ENCODE assay signal across 33 mouse cellular contexts in the genomic region with DNA sequence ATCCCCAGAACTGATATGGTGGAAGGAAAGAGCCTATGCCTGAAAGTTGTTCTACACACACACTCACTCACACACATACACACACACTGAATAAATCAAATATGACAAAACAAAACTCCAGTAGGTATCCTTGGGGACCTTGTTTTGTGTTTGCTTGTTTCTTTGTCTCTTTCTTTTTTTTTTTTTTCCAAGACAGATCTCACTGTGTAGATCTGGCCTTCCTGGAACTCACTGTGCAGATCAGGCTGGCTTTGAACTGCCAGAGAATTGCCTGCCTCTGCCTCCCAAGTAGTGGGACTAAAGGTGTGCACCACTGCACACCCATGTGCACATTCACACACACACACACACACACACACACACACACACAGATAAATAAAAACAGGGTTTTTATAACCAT. TPM values are rescaled to one million over a fixed set of nuclear protein-coding genes. Genes with fewer than 3 reads are reported as not detected.
"Had no signal": no experiment of that assay in that cellular context is flagged by ENCODE, and none has a peak within 500 bp of the region (broad histone marks: within the 10 kb centered on the region; RNA-seq: fewer than 3 reads in every experiment).

No protein-coding gene starts in this region.

- H3K4me2 ChIP-seq: limb, embryonic 12.5 days; limb, embryonic 13.5 days; limb, embryonic 15.5 days; liver, embryonic 11.5 days; liver, embryonic 12.5 days; liver, embryonic 13.5 days; liver, embryonic 15.5 days; lung, embryonic 14.5 days; lung, embryonic 15.5 days; midbrain, embryonic 11.5 days; midbrain, embryonic 12.5 days; midbrain, embryonic 13.5 days; midbrain, embryonic 15.5 days; neural tube, embryonic 12.5 days had no signal

- ATAC-seq: liver, embryonic 12.5 days; liver, postnatal 0 days; lung, postnatal 0 days; midbrain, embryonic 13.5 days; midbrain, embryonic 15.5 days; midbrain, embryonic 16.5 days had no signal

- H3K4me3 ChIP-seq: limb, embryonic 10.5 days; limb, embryonic 12.5 days; limb, embryonic 13.5 days; limb, embryonic 15.5 days; liver, embryonic 12.5 days; liver, embryonic 13.5 days; liver, embryonic 15.5 days; lung, embryonic 15.5 days; megakaryocyte, embryonic 14.5 days; midbrain, embryonic 10.5 days; midbrain, embryonic 12.5 days; midbrain, embryonic 13.5 days; midbrain, embryonic 15.5 days; myocyte; neural tube, embryonic 12.5 days had no signal

- H3K27ac ChIP-seq: limb, embryonic 10.5 days; limb, embryonic 12.5 days; limb, embryonic 13.5 days; limb, embryonic 15.5 days; liver, embryonic 12.5 days; liver, embryonic 13.5 days; liver, embryonic 14.5 days; liver, embryonic 15.5 days; lung, embryonic 15.5 days; macrophage; midbrain, embryonic 10.5 days; midbrain, embryonic 12.5 days; midbrain, embryonic 13.5 days; midbrain, embryonic 15.5 days; neural tube, embryonic 12.5 days had no signal

- H3K4me1 ChIP-seq: limb, embryonic 10.5 days; limb, embryonic 12.5 days; limb, embryonic 13.5 days; liver, embryonic 12.5 days; liver, embryonic 13.5 days; liver, embryonic 15.5 days; lung, embryonic 15.5 days; midbrain, embryonic 12.5 days; midbrain, embryonic 15.5 days; neural tube, embryonic 12.5 days had no signal

- DNase-seq: left cerebral cortex, postnatal 4 days; liver; liver, embryonic 13.5 days; liver, postnatal 0 days; lung, adult 18-20 months; lung, adult 2 months; lung, embryonic 14.5 days; lung, postnatal 10 days; lung, postnatal 14 days; lung, postnatal 36 days; lung, postnatal 4 days; midbrain, embryonic 14.5 days had no signal

- H3K36me3 ChIP-seq: limb, embryonic 10.5 days; limb, embryonic 12.5 days; limb, embryonic 15.5 days; liver, embryonic 12.5 days; liver, embryonic 13.5 days; liver, embryonic 15.5 days; lung, embryonic 15.5 days; midbrain, embryonic 10.5 days; midbrain, embryonic 12.5 days; midbrain, embryonic 13.5 days; midbrain, embryonic 15.5 days; neural tube, embryonic 12.5 days had no signal

- H3K27me3 ChIP-seq: limb, embryonic 12.5 days; limb, embryonic 13.5 days; limb, embryonic 15.5 days; liver, embryonic 12.5 days; liver, embryonic 13.5 days; liver, embryonic 15.5 days; lung, embryonic 15.5 days; midbrain, embryonic 12.5 days; midbrain, embryonic 13.5 days; midbrain, embryonic 15.5 days; neural tube, embryonic 12.5 days had no signal

- H3K9me3 ChIP-seq: limb, embryonic 10.5 days; limb, embryonic 12.5 days; limb, embryonic 13.5 days; limb, embryonic 15.5 days; liver, embryonic 12.5 days; liver, embryonic 13.5 days; liver, embryonic 15.5 days; lung, embryonic 15.5 days; megakaryocyte, embryonic 14.5 days; midbrain, embryonic 10.5 days; midbrain, embryonic 12.5 days; midbrain, embryonic 13.5 days; midbrain, embryonic 15.5 days; neural tube, embryonic 12.5 days had no signal

- H3K9ac ChIP-seq: limb, embryonic 12.5 days; limb, embryonic 13.5 days; limb, embryonic 15.5 days; liver, embryonic 12.5 days; liver, embryonic 13.5 days; liver, embryonic 14.5 days; liver, embryonic 15.5 days; liver, postnatal 0 days; lung, embryonic 14.5 days; lung, embryonic 15.5 days; midbrain, embryonic 12.5 days; midbrain, embryonic 13.5 days; midbrain, embryonic 15.5 days; neural tube, embryonic 12.5 days had no signal

RNA-seq across cellular contexts. Expression of a gene that starts 12.0 kb away (rescaled TPM):
- total RNA-seq: monocyte, adult 5-6 weeks had no signal
